Mouse (Mus musculus) v-Abl transformed pro-B cells (cell line): ENCODE measurements around the gene Anpep.

Source experiments
- in situ Hi-C, 2 experiments: fragments of 400-800 bp; cut with MboI; formaldehyde crosslinking; loops; one replicate each; pipeline ENCODE4 v1.15.1; 2025; ENCODE audit not compliant: unreplicated experiment in 2 of 2

The Anpep gene

DNA sequence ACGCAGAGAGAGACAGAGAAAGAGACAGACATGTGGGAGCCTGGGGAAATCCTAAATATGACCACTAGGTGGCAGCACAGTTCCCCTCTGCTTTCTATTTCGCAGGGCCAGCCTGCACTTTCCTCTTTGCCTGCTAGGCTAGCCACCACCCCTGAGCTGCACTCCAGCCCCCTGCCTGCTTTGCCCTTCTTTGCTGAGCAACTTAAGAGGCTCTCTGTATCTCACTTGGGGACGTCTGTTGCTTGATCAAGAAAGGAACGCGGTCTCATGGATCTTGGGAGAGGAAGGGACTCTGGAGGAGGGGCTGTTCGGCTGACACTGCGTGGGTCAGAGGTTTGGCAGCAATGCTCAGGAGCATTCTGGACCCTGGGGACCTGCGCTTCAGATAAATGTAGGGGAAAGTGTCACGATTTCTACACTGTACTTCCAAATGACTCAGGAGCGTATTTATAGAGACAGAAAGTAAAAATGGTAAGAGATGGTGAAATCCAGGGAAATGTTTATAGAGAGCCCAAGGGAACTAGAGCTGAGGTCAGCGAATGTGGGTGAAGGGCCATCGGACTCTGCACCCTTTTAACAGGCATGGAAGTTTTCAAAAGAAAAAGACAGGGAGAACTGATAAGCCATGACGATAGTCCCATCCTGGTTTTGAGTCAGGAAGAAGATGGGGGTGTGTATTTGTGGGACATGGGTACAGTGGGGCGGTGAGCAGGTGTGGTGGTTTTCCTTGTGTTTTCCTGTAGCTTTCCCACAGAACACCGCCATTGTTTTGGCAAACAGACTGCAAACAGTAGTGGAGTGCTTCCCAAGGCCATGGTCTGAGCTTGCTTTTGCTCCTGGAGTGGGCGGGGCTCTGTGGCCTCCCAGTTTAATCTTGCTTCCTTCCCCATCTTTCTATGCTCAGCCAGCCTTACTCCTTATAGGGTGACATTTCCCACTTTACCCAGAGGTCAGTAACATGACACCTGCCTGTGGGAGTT lies 79.9 kb downstream of the Anpep start:
- in situ Hi-C loops, result loop anchor here (25.0 kb wide), 5 partner anchors 306 to 1081 kb away; partner anchors contain the start of genes Rccd1 (in 1 of the 2) and Zscan2 (in 1 of the 2)
